Mouse (Mus musculus): ENCODE measurements around the gene Sirt1.

Sirt1 gene

DNA sequence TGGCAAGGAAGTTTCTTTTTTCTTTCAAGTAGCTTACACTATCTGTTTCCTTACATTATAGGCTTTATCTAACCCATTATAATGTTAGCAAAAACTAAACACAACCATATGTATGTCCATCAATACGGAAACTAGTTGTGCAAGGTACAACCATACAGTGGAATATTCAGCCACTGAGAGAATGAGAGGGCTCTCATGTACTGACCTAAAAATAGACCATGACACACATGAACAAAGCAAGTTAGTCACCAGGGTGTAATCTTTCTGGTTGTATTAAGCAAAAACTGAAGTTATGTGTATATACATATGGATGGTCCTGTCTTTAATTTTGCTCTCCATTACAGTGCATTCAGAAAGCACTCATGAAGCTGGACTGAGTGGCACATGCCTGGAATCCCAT is 54.4 kb downstream of the Sirt1 start:
- no peak for DNase-seq (ENCODE audit: low spot score)

DNA sequence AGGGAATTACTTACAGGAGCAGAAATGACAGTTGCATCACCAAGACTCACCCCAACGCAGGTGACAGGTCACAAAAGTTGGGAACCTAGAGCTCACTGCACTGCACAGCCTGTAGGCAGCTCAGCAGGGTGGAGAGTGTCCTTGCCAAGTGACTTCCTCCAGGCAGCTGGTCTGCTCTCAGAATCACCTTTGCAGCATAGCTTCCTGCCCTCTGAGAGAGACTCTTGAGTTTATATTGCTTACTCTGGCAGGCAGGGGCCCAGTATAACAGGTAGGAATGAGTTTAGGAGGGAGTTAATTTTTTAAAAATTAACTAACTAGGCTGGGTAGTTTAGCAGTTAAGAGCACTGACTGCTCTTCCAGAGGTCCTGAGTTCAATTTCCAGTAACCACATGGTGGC is 67.8 kb downstream of the Sirt1 start:
- DNase-seq (ENCODE audit: low spot score), result peak; percentile 10

DNA sequence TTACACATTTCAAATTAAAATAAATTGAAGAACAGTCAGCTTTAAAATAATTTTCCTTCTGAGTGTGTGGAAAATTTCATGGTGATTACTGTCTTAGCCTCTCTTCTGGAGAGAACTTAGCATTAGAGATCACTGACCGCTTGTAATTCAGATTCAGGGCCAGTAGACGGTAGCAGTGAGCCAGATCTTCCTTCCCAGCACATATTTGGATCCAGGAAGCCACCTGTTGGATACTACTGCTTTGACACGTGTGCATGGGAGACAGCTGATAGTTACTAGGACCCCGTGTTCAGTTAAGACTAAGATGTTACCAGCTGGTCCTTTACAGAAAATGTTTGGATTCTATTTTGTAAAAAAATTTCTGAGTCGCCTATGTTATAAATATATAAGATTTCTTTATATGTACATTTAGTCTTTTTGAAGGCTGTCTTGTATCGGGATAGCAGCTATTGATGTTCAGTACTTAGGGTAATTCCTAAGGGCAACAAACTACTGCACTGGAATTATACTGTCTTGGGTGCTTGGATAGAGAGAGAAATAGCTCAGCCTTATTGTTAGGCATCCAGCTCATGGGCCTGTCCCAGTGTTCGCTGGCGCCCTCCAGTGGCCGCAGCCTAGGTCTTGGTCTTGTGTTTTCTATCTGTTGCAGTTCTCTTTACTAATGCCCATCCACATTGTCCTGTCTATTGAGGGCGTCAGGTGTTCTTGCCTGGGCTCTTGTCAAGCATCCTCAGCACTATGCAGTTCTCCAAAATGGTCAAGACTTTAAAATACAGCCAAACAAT is 72.7 kb downstream of the Sirt1 start:
- peak; percentile 49 for DNase-seq (ENCODE audit: low spot score)

DNA sequence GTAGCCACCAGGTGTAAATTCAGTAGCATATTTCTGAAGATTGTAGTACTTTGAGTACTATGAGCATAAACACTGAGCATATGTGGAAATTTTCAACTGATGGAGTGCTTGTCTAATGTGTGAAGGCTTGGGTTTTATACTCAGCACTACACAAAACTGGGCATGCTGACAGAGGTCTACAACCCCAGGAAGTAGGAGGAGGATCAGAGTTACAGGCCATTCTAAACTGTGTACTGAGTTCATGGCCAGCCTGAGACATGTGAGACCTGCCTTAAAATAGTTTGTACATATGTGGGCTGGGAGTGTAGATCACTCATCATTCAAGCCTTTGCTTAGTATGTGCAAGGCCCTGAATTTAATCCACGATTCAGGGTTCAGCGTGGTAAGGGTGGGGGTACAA is 79.1 kb downstream of the Sirt1 start:
- no peak for DNase-seq (ENCODE audit: low spot score)

DNA sequence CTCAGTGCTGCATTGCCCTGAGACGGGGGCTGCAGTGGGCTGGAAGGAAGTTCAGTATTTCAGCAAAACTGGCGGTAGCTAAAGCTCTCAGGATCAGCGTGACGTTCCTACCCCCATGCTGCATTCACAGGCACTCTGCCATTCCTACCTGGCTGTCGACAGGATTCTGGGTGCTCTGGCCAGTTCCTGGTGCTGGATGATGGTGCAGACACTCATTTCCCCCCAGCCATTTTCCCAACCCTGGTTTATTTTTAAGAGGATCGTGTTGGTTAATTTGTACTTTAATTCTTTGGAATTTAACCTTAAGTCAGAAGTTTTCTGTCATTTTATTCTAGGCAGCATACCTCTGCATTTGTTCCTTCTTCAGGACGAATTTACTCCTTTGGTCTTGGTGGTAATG is 98.7 kb downstream of the Sirt1 start:
- no peak for DNase-seq (ENCODE audit: low spot score)

DNA sequence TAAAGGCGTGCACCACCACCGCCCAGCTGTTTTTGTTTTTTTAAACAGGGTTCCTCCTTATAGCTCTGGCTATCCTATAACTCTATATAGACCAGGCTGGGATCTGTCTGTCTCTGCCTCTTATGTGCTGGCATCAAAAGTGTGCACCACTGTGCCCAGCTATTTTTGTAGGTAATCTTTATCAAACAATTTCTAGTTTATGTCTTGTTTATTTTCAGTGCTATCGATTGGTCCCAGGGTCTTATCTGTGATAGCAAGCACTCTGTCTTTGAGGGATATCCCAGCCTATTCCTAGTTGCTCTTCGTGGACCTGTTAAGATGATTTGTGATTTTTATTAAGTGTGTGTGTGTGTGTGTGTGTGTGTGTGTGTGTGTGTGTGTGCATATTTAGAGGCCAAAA is 99.1 kb downstream of the Sirt1 start:
- DNase-seq (ENCODE audit: low spot score), result no peak

DNA sequence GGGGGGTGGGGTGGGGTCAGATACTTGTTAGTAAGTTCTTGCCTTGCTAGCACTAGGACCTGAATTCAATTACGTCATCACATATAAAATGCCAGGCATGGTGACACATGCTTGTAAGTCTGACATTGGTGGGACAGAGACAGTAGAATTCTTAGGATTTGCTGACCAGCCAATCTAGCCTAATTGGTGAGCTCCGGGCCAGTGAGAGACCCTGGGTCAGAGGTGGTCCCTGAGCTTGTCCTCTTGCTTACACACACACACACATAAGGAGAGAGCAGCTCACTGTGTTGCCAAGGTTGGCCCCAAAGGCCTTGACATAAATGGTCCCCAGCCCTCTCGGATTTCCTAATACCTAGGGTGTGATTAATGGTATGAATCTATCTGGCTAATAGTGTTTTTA is 101.7 kb downstream of the Sirt1 start:
- no peak for DNase-seq (ENCODE audit: low spot score)

DNA sequence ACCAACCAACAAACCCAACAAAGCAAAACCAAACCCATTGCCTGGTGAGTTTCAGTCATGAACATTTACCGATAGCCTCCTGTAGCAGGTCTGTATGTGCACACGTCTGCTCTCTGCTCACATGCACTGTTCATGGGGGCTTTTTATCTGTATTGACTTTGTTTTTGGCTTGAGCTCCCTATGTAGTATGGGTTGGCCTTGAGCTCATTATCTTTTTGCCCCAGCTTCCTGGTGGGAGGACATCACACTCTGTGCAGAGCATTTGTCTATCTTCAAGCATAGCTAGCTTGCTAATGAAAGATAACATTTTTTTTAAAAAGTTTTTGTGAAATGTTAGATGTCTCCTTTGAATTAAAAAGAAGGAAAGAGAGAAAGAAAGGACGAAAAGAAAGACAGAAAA is 104.5 kb downstream of the Sirt1 start:
- peak; percentile 8 for DNase-seq (ENCODE audit: low spot score)

DNA sequence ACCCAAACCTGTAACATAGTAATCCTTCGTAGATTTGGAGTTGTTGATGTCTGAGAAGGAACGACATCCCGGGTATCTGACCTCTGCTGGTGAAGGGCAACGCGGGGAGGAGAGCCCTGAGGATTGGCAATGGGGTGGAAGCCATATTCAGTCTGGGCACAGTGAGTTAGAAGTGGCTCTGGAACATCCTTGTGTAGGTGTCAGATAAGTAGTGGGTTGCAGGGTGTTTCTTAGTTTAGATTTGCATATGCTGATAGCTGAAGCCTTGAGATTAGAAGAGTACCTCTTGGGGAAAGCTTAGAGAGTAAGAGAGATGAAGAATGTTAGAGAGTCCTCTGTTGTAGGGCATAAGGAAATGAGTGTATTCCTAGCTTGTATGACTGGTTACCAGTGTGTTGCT is 108.6 kb downstream of the Sirt1 start:
- no peak for DNase-seq (ENCODE audit: low spot score)

DNA sequence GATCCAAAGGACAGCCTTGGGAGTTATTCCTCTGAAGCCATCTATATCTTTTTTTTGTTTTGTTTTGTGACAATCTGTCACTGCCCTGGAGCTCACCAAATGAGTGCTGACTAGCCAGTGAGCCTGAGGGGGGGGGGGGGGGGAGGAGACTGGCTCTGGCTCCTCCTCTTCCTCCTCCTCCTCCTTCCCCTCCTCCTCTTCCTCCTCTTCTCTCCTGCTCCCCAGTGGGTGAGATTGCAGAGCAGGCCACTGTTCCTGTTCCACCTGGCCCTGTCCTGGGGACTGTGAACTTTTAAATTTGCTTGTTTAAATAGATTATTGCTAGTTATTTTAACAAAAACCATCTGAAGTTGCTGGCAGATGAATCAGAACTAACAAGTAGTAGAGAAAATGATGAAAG is 109.1 kb downstream of the Sirt1 start:
- no peak for DNase-seq (ENCODE audit: low spot score)
